Mouse (Mus musculus): ENCODE data around the gene Them5. TPM values are rescaled to one million over a fixed set of nuclear protein-coding genes. Genes with fewer than 3 reads are reported as not detected.

The Them5 gene
- not detected in 2 replicates for polyA plus RNA-seq (2015; fragmentation: Nextera tagmentation; extraction: Ambion mirVana)

DNA sequence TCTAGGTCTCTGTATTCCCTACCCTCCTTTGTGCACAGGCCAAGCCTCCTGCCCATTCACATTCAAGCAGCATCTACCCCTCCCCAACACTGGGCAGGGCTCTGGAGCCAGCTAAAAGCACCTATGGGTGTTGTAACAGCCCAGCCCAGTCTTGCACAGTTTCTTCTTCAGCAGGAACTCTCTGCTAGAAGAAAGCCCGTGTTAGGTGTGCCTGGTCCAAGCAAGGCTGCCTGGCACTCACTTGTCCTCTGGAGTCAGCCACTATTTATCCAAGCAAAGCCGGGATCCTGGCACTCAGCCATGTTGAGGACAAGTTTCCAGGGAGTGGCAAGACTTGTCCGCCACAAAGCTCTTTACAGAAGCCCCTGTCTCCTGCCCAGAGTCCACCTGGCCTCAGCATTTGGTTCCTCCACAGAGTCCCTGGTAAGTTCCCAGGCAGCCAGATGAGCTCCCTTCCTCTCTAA is at the start of gene Them5:
TSS of gene Them5 (plus strand) at position 141 of the 464 bp plus-strand sequence.

DNA sequence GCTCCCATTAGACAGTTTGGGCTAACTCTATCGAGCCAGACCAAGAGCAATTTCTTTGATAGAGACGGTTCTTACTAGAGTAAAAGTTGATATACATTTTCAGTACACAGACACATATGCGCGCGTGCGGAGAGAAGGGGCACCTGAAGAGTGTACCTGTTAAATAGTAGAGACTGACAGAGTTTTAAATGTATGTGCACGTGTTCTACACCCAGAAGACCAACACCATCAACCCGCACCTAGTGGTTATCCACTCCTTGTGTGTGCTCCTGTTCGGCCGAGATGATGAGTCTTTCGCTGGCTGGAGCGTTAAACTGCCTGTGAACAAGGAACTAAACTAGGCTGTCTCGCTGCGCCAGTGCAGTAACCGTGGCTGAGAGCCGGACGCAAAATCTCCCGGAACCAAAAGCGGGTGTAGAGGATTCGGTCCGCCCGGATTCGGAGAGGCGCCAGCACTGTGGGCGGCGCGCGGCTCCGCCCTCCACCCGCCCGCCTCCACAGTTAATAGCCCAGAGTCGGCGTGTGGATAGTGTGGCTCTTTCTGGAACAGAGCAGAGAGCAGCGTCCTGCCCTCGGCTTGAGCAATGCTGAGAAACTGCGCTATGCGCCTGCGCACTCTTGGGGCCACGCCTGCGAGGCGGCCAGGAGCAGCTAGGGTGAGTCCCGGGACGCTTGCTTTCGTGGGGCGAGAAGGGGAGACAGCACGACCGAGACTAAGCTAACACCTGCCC is 32.1 kb upstream of the Them5 start, which contains the start of gene Them4:
TSS of gene Them4 (plus strand) at position 457 of the 731 bp plus-strand sequence.

DNA sequence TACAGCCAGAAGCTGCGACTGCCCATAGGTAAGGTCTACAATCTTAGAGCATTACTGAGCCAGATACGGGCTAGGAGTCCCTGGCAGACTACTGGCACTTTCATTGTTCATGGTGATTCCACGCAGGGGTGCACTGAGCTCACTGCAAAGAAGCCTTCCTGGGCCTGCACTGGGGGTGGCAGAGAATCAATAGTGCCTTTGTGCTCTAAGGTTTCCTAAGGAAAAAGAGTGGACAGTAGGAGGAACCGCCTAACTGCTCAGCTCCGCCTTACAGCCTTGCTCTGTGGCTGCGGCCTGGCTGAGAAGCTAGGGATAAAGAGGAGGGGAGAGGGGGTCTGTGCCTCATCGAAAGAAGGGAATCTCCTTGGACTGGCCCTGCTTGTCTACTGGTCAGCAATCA is 20.2 kb downstream of the Them5 start, which contains the start of gene C2cd4d:
TSS of gene C2cd4d (plus strand) at position 301 of the 400 bp plus-strand sequence.

DNA sequence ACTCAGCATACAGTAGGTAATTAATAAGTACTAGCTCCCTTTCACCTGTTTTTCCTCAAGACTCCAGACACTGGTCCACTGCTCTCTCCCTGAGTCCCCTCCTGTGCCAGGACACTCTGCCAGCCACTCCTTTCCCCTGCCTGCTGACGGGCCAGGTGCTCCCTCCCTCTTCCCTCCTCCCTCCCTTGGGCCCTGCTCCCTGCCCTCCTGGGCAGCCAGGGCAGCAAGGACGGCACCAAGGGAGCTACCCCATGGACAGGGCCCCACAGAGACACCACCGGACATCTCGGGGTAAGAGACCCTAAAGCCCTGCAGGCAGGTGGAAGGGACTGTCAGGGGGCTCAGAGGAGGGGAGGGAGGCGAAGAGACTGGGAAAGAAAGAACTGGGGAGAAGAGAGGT is 30.7 kb downstream of the Them5 start, which contains the start of gene Rorc:
TSS of gene Rorc (plus strand) at position 154 of the 400 bp plus-strand sequence.

Other genes starting within 250 kb of the Them5 start
- not detected in 2 replicates for gene Gm10696, start 163.9 kb upstream of the Them5 start, polyA plus RNA-seq (2015; fragmentation: Nextera tagmentation; extraction: Ambion mirVana)
- not detected in 2 replicates for gene Gm5286, start 145.4 kb upstream of the Them5 start, polyA plus RNA-seq (2015; fragmentation: Nextera tagmentation; extraction: Ambion mirVana)
- gene Gm4778, start 78.1 kb upstream of the Them5 start, polyA plus RNA-seq (2015; fragmentation: Nextera tagmentation; extraction: Ambion mirVana), result not detected in 2 replicates
- gene Them4, start 32.0 kb upstream of the Them5 start, polyA plus RNA-seq (2015; fragmentation: Nextera tagmentation; extraction: Ambion mirVana), result 3.1 TPM in 2 replicates
- gene C2cd4d, start 20.3 kb downstream of the Them5 start, polyA plus RNA-seq (2015; fragmentation: Nextera tagmentation; extraction: Ambion mirVana), result 0.08 and 0.52 TPM in 2 replicates
- 0.61 and 0.90 TPM in 2 replicates for gene Rorc, start 30.7 kb downstream of the Them5 start, polyA plus RNA-seq (2015; fragmentation: Nextera tagmentation; extraction: Ambion mirVana)
- gene Lingo4, start 56.4 kb downstream of the Them5 start, polyA plus RNA-seq (2015; fragmentation: Nextera tagmentation; extraction: Ambion mirVana), result 0.37 and 0.92 TPM in 2 replicates
- gene Tdrkh, start 71.2 kb downstream of the Them5 start, polyA plus RNA-seq (2015; fragmentation: Nextera tagmentation; extraction: Ambion mirVana), result 3.7 and 4.8 TPM in 2 replicates
- 42.2 and 42.7 TPM in 2 replicates for gene Mrpl9, start 101.2 kb downstream of the Them5 start, polyA plus RNA-seq (2015; fragmentation: Nextera tagmentation; extraction: Ambion mirVana)
- 0.31 and 0.35 TPM in 2 replicates for gene Oaz3, start 101.8 kb downstream of the Them5 start, polyA plus RNA-seq (2015; fragmentation: Nextera tagmentation; extraction: Ambion mirVana)
- gene Celf3, start 136.2 kb downstream of the Them5 start, polyA plus RNA-seq (2015; fragmentation: Nextera tagmentation; extraction: Ambion mirVana), result 0.98 and 1.0 TPM in 2 replicates
- gene Riiad1, start 138.2 kb downstream of the Them5 start, polyA plus RNA-seq (2015; fragmentation: Nextera tagmentation; extraction: Ambion mirVana), result 0.40 and 1.5 TPM in 2 replicates
- 17.0 and 19.4 TPM in 2 replicates for gene Snx27, start 240.6 kb downstream of the Them5 start, polyA plus RNA-seq (2015; fragmentation: Nextera tagmentation; extraction: Ambion mirVana)